Mouse (Mus musculus): ENCODE measurements around the gene Slc9a3r1. TPM values are rescaled to one million over a fixed set of nuclear protein-coding genes. Genes with fewer than 3 reads are reported as not detected.

Slc9a3r1 gene
- total RNA-seq, 4 experiments from 2014 or later = 21.0 to 25.6 (median 22.2) TPM

DNA sequence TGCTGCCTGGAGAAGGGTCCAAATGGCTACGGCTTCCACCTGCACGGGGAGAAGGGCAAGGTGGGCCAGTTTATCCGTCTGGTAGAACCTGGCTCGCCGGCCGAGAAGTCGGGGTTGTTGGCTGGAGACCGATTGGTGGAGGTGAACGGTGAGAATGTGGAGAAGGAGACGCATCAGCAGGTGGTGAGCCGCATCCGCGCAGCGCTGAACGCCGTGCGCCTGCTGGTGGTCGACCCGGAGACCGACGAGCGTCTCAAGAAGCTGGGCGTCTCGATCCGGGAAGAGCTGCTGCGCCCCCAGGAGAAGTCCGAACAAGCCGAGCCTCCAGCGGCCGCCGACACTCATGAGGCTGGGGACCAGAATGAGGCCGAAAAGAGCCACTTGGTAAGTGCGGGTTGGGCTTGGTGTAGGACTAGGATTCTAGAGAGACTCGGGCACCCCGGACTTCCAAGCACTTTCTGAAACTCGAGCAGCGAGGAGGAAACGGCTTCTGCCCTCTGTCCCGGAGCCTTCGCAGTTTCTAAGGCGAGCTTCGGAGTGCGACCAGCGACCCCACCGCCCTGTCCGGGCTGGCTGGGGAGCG, 518 bp downstream of the Slc9a3r1 start:
- no peak for DNase-seq

GRCm38 (mm10) chr11:115164341-115164975, 1.3 kb downstream of the Slc9a3r1 start:
- DNase-seq = no peak

GRCm38 (mm10) chr11:115164976-115165374, 1.8 kb downstream of the Slc9a3r1 start:
- peak; percentile 72 for DNase-seq

DNA sequence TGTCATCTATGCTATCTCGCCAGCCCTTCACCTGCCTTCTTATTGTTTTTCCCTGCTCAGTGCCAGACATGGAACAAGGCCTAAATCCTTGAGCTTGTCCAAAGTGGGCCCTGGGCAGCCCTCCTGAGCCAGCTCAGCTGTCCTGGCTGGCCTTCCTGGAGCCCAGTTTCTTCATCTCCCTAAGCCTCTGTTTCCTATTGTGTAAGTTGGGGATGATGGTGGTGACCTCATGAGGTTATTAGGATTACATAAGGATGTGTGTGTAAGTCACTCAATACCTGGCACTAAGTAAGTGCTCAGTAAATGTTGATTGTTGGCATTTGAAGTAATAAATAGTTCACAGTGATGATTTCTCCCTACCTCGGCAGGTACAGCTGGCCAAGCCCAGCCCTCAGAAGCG, 3.6 kb downstream of the Slc9a3r1 start:
- no peak for DNase-seq

GRCm38 (mm10) chr11:115167631-115168249, 4.6 kb downstream of the Slc9a3r1 start:
- DNase-seq = no peak

DNA sequence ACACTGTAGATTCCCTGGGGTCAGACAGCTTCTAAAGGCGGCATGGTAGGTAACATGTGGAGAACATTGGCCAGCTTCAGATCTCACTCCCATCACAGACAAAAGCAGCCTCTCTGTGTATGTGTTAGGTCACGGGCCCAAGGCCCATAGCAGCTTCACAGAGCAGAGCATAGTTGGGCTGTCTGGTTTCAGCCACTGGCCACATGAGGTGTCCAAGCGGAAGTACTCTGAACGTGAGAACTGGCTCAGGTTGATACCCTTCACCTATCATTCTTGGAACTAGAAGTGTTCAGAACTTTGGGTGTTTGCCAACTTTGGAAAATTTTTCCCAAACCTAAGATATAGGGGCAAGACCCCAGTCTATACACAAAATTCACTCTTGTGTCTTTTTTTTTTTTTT, 6.3 kb downstream of the Slc9a3r1 start:
- DNase-seq = no peak

DNA sequence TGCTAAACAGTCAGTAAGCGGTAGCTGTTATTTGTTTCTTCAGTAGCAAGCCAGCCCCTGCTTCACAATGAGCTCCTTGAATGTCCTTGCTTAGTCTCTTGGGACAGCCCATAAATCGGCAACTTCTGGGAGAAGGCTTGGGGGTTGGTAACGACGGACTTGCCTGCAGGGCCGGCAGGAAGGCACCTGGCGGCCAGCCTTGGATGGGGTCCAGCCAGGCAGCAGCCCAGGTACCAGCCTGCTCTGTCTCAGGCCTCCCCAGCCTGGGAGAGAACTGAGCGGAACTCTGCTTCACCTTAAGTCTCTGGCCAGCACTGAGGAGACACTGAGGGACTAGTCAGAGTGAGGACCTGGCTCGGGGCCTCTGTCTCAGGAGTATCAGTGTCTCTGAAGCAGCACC, 8.0 kb downstream of the Slc9a3r1 start:
- DNase-seq = no peak

- DNase-seq = no peak
These were observed 9.7 kb downstream of the Slc9a3r1 start for GRCm38 (mm10) chr11:115172825-115173287.

DNA sequence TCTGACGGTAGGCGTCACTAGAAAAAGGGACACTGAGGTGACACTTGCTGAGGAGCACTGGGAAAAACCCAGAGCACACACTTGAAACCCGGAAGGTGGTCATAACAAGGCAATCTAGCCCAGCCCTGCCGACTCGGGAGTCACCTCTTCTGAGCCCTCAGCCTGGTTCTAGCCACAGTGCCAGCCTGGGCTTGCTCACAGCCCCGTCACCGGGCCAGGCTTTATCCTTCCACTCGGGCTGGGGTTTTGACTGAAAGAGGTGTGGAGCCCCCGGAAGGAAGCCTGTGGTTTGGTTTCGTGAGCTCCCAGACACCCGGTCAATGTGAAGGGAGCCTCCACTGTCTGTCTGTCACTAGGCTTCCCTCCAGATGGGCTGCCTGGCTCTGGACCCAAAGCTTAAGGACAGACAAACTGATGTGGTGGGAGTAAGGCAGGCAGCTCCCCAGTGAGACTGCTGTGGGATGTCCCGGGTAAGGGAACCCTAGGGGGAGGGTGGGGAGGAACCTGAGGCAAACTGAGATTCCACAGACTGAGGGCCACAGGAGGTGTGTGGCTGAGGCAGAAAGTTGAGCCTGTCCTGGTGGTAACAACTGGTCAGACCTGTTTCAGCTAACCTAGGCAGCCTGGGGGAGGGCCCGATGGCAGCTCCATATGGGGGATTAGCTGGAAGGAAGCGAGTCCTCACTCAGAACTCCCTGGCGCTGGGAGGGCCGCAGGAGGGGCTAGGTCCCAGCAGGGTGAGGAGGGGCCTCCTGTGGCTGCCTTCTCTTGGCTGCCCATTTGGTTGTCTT, 10.6 kb downstream of the Slc9a3r1 start:
- DNase-seq = no peak

DNA sequence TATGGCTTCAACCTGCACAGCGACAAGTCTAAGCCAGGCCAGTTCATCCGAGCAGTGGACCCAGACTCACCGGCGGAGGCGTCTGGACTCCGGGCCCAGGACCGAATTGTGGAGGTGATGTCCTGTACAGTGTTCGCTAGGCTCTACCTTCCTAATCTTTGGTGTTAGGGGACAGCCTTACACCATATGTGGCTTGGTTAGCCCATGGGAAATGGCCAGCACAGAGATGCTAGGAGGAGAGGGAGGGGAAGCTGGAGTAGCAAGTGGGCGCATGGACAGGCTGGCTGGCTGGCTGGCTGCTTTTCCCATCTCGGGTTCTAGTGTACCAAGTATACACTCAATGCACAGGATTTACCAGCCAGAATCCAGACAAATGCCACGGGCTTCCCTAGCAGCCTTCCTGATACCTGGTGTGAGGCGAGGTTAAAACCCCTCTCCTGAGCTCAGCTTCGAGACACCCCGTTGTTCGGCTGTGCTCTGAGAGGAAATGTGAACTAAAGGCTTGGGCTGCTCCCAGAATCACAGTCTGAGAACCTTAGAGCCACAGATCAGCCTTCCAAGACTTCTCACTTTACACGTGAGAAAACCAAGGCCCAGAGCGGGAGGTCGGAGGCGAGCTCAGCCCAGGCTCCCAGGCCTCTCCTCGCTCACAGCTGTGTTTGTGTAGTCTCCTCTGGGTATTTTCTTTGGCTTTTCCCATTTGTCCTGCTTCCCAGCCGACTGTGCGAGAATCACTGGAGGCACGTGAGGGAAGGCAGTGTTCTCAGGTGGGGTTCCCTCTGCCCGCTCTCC, 13.5 kb downstream of the Slc9a3r1 start:
- no peak for DNase-seq

DNA sequence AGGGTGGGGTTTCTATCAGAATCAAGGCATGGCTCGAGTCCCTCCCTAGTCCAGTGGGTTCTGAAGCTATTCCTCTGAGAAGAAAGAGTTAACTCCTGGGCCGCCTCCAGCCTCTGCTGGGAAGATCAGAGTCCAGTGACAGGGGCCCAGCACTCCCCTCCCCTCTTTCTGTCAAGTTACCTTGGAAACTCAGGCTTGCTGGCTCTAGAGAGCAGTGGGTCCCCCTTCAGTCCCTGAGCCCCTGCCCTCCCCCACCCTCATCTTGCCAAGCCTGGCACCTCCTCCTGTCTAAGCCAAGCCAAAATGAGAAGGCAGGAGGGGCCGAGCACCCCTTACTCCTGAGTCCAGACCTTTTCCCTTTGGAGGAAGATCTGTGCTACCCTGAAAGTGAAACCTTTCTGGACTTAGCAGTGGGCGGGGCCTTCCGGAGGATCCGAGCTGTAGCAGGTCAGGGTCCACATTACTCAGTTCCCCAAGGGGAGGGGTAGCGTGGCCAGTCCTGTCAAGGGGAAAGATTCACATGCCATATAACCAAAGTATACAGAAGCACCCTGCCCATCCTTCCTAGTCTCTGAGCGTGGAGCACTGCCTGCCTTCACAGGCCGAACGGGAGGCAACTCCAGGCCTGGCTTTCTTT, 14.5 kb downstream of the Slc9a3r1 start:
- no peak for DNase-seq

DNA sequence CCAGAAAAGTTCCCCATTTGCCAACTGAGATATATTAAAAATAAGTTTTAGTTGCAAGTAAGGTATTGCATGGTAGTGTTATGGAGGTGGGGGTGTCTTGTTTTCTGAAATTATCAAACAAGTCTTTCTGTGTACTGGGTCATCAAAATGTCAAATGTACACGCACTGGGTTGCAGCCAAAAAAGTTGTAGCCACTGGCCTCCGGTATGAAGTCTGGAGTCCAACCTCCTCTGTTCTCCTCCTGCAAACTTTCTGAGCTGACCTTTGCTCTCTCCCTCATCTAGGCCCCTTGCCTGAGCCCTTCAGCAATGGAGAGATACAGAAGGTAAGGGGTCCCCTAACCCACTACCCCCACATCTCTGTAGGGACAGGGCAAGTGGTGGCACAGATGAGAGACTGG, 15.6 kb downstream of the Slc9a3r1 start:
- DNase-seq = no peak

- no peak for DNase-seq
These were observed 16.1 kb downstream of the Slc9a3r1 start for GRCm38 (mm10) chr11:115179191-115179590.

DNA sequence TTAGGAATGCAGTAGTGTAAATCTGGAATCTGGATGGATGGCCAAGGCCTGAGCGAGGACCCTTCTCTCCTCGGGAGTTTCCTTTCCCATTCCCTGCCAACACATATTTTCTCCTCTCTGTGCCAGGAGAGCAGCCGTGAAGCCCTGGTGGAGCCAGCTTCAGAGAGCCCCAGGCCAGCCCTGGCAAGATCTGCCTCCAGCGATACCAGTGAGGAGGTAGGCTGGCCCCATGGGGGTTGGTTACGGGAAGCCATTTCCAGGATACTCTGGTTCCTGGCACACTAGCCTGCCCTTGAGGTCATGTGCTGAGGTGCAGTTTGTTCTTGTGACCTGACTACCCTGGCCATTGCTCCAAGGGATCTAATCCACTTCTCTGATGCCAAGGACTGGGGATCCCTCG, 16.7 kb downstream of the Slc9a3r1 start:
- DNase-seq = no peak

DNA sequence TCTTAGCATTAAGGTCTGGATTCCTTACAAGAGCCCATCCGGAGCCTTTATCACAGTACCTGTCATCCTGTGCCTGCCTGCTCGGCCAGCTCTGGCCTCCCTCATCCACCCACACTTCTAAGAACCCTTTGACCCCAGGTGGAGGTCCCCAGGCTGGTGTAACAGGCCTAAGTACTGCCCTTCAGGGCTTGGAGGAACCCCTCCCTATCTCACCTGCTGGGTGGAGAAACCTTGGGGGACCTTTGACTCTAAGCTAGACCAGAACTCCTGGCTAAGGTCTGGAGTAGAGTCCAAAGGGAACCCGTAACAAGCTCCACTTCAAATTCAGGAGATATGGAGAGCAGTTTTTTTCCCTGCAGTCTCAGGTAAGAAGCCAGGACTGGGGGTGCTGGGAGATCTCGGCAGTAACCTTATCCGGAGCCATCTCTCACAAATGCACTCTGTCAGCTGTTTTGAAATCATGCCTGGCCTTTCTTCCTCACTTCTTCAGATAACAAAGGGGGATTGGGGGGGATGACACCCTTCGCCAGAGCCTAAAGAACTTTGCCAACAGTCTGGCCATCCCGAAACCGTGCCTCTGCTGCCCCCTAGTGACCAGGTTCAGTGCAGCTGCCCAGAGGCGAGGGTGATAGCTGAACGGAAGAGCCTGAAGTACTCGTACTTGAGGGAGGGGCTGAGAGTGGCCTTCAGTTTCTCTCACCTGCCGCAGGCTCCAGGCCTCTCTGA, 18.9 kb downstream of the Slc9a3r1 start:
- peak; percentile 63 for DNase-seq

DNA sequence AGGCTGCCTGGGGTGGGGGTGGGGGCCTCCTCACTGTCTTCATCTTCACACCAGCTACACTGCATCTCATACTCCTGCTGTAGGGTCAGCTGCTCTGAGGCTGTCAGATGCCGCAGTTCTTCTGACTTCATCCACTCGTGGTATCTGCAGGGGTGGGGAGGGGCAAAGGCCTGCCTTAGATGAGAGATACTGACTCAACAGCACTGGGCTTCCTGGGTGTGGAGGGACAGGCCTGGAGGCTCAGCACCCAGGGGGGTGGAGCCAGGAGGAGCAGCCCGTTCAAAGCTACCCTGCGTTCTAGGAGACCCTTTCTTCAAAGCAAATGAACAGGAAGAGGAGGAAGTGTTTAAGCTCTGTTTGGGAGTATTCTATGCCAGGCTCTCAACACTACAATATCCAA, 21.8 kb downstream of the Slc9a3r1 start:
- DNase-seq = no peak

- peak; percentile 99 for DNase-seq
These were observed 24.1 kb downstream of the Slc9a3r1 start, which contains the start of gene Tmem104 for GRCm38 (mm10) chr11:115187224-115187639. Tmem104 (plus strand) TSS chr11:115187487.

DNA sequence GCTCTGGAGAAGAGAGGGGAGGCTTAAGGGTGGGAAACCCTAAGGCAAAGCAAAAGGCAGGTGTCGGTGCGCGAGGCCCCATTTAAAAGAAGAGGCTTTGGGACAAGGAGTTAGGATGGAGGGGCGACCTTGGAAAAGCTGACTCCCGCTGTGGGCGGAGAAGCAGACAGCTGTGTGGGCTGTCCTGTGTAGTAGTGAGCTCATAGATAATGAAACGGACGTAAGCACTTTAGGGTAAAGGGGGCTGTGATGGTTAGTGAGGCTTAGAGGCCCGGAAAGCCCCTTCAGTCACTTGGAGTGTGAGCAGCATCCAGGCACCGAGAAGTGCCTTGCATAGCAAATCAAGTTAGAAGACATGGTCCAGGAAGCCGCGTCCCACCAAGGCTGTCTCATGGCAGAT, 24.6 kb downstream of the Slc9a3r1 start, which contains the start of gene Nat9:
Gene Nat9 (minus strand): TSS at position 167 of the 400 bp plus-strand sequence.
- DNase-seq = no peak

- DNase-seq = no peak
These were observed 25.5 kb downstream of the Slc9a3r1 start for GRCm38 (mm10) chr11:115188539-115189231.

DNA sequence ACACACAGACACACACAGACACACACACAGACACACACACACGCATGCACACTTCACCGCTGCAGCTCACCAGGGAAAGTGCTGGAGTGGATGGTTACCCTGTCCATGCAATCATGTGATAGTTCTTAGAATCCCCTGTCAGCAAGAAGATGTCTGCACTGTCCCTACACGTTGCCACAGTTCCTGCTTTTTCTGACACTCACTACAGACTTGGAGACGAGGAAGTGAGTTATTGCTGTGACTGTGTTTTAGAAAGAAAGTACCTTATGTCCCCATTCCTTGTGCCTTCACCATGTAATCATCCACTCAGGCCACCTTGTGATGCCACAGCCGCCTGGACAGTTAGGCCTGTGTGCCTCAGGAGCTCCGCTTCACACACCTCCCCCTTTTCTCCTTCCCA, 26.2 kb downstream of the Slc9a3r1 start:
- no peak for DNase-seq
